Mouse (Mus musculus) retina, postnatal 7 days (tissue): ENCODE results near the gene Ppp1r2.

ENCODE experiments used
- DNase-seq: peaks from one replicate; pipeline ENCODE4 v3.0.0-alpha.2; 2012; ENCODE audit warnings: low read depth, low spot score

Ppp1r2 gene

GRCm38 (mm10) chr16:31234808-31235456 is 40.1 kb downstream of the Ppp1r2 start:
- no peak for DNase-seq

- no peak for DNase-seq
Observed at GRCm38 (mm10) chr16:31234356-31234755, 40.7 kb downstream of the Ppp1r2 start.

- DNase-seq = no peak
Observed at GRCm38 (mm10) chr16:31233541-31234339, 41.3 kb downstream of the Ppp1r2 start.

GRCm38 (mm10) chr16:31233167-31233498 is 41.9 kb downstream of the Ppp1r2 start:
- no peak for DNase-seq

GRCm38 (mm10) chr16:31232491-31233166 is 42.4 kb downstream of the Ppp1r2 start:
- no peak for DNase-seq

GRCm38 (mm10) chr16:31231591-31231990 is 43.5 kb downstream of the Ppp1r2 start:
- no peak for DNase-seq

- DNase-seq = no peak
Observed at GRCm38 (mm10) chr16:31227746-31228145, 47.3 kb downstream of the Ppp1r2 start.

GRCm38 (mm10) chr16:31215271-31215670 is 59.8 kb downstream of the Ppp1r2 start:
- DNase-seq = no peak

- DNase-seq = no peak
Observed at GRCm38 (mm10) chr16:31213463-31213862, 61.6 kb downstream of the Ppp1r2 start.

- DNase-seq = no peak
Observed at GRCm38 (mm10) chr16:31211503-31211902, 63.6 kb downstream of the Ppp1r2 start.

- DNase-seq = no peak
Observed at GRCm38 (mm10) chr16:31210453-31210852, 64.6 kb downstream of the Ppp1r2 start.

- no peak for DNase-seq
Observed at GRCm38 (mm10) chr16:31209911-31210310, 65.2 kb downstream of the Ppp1r2 start.

- no peak for DNase-seq
Observed at GRCm38 (mm10) chr16:31205726-31206125, 69.4 kb downstream of the Ppp1r2 start.

- DNase-seq = no peak
Observed at GRCm38 (mm10) chr16:31205187-31205586, 69.9 kb downstream of the Ppp1r2 start.

GRCm38 (mm10) chr16:31204216-31204615 is 70.9 kb downstream of the Ppp1r2 start:
- no peak for DNase-seq

- DNase-seq = no peak
Observed at GRCm38 (mm10) chr16:31201704-31202103, 73.4 kb downstream of the Ppp1r2 start.
